Mouse (Mus musculus): Measurements from ENCODE around the gene Slc9a8. TPM values are rescaled to one million over a fixed set of nuclear protein-coding genes. Genes with fewer than 3 reads are reported as not detected.

Slc9a8 gene
- polyA plus RNA-seq, 1 experiment, result 47.7 TPM

DNA sequence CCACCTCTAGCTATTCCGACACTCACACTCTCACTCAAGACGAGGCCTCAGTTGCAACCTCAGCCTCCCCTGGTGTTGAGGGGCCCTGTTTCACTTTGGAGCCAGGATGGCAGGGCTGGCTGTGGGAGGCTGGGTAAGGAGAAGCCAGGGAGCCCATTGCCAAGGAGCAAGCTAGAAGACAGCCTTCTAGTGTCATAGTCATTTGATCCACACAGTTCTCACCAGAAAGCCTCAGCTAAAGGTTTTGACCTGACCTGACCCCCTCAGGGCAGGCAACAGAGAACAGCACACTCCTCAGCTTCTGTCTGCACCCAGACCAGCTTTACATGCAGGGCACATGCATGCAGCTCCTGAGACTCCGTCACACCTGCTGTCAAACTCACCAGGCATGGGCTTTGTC is 44.4 kb downstream of the Slc9a8 start:
- Histone ChIP-seq H3K36me3 (ENCODE audit: control insufficient read depth, insufficient read depth, low read length) (peaks cover 29% of the 10 kb centered on the region), H3K4me3 (ENCODE audit: extremely low read depth, insufficient read depth, insufficient read length) (no peak overlapping the region), H3K27ac (ENCODE audit: insufficient read depth, low read length) (no peak overlapping the region), H3K4me1 (ENCODE audit: control insufficient read depth, insufficient read depth, insufficient read length) (no peaks in the 10 kb centered on the region), H3K27me3 (ENCODE audit: control insufficient read depth, insufficient read depth, low read length) (no peaks in the 10 kb centered on the region)
- no peak for DNase-seq (ENCODE audit: low read depth in 1 of 2, low spot score in 2 of 2)
- TF ChIP-seq POLR2A (IDR thresholded peaks at IDR 0.05; ENCODE audit: low read depth, low read length) (no peak), CTCF (IDR thresholded peaks at IDR 0.05; ENCODE audit: extremely low read depth, insufficient read depth, insufficient read length, insufficient replicate concordance) (no peak)
- WGBS, result 93% methylated on average over 3 of the region's 3 CpGs

DNA sequence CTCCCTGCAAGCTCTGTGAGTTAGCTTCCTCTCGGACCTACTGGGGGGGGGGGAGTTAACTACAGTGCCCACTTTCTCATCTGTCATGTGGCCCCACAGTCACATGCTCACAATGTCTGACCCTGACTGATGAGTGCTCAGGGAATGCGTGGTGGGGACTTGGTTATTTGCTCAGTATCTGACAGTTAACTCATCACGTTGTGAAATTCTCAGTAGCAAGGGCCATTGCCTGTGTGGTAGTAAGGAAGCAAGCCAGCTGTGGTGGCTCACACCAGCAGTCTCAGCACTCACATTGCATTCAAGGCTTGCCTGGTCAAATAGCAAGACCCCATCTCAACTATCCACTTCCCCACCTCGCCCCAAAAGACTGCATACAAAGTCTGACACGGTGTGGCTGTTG is 45.7 kb downstream of the Slc9a8 start:
- TF ChIP-seq POLR2A (IDR thresholded peaks at IDR 0.05; ENCODE audit: low read depth, low read length) (no peak), CTCF (IDR thresholded peaks at IDR 0.05; ENCODE audit: extremely low read depth, insufficient read depth, insufficient read length, insufficient replicate concordance) (no peak)
- 75% methylated on average over 5 of the region's 5 CpGs for WGBS
- Histone ChIP-seq H3K27me3 (ENCODE audit: control insufficient read depth, insufficient read depth, low read length) (no peaks in the 10 kb centered on the region), H3K27ac (ENCODE audit: insufficient read depth, low read length) (no peak overlapping the region), H3K4me3 (ENCODE audit: extremely low read depth, insufficient read depth, insufficient read length) (no peak overlapping the region), H3K36me3 (ENCODE audit: control insufficient read depth, insufficient read depth, low read length) (peaks cover 37% of the 10 kb centered on the region), H3K4me1 (ENCODE audit: control insufficient read depth, insufficient read depth, insufficient read length) (no peaks in the 10 kb centered on the region)
- no peak for DNase-seq (ENCODE audit: low read depth in 1 of 2, low spot score in 2 of 2)

DNA sequence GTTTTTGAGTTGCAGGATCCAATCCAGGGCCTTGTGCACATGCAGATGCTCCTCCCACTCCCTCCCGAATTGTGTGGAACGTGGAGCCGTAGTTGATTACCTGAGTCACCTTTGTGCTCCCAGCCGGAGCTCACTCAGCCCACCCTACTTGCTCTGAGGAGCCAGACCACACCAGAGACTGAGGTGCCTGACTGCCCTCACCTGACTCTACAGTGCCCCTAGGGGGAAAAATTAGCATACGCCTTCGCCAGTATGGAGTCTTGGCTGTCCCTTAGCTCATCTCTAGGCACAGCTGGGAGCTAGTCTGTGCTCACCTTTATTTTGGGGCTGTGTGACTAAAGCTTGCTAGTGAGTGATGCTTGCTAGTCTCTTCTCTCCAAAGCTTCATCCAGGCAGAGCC is 46.9 kb downstream of the Slc9a8 start:
- no peak for TF ChIP-seq POLR2A (IDR thresholded peaks at IDR 0.05; ENCODE audit: low read depth, low read length)
- TF ChIP-seq CTCF (IDR thresholded peaks at IDR 0.05; ENCODE audit: extremely low read depth, insufficient read depth, insufficient read length, insufficient replicate concordance), result no peak
- Histone ChIP-seq H3K4me3 (ENCODE audit: extremely low read depth, insufficient read depth, insufficient read length) (no peak overlapping the region), H3K27me3 (ENCODE audit: control insufficient read depth, insufficient read depth, low read length) (no peaks in the 10 kb centered on the region), H3K4me1 (ENCODE audit: control insufficient read depth, insufficient read depth, insufficient read length) (no peaks in the 10 kb centered on the region), H3K36me3 (ENCODE audit: control insufficient read depth, insufficient read depth, low read length) (peaks cover 44% of the 10 kb centered on the region), H3K27ac (ENCODE audit: insufficient read depth, low read length) (no peak overlapping the region)
- 85% methylated on average over 6 of the region's 6 CpGs for WGBS
- no peak for DNase-seq (ENCODE audit: low read depth in 1 of 2, low spot score in 2 of 2)

DNA sequence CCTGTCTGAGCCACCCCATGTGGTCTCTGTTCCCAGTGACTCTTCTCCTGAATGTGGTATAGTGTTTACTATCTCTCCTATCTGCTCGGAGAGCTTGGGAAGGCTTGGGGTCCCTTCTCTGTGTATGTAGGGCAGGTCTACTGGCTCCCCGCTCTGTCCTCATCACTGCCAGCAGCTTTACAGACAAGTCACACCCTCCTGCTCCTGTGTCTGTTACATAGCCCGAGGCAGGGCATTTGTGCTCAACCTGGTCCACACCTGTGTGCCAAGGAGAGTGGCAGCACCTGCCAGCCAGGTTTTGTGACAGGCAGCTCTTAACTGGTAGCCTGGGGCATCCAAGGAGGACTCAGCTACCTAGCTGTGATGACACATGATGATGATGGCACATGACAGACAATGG is 49.1 kb downstream of the Slc9a8 start:
- no peak overlapping the region for H3K27ac ChIP-seq (ENCODE audit: insufficient read depth, low read length)
- TF ChIP-seq POLR2A (IDR thresholded peaks at IDR 0.05; ENCODE audit: low read depth, low read length) (no peak), CTCF (IDR thresholded peaks at IDR 0.05; ENCODE audit: extremely low read depth, insufficient read depth, insufficient read length, insufficient replicate concordance) (no peak)
- H3K4me1 ChIP-seq (ENCODE audit: control insufficient read depth, insufficient read depth, insufficient read length), result no peaks in the 10 kb centered on the region
- 90% methylated on average over 3 of the region's 3 CpGs for WGBS
- H3K36me3 ChIP-seq (ENCODE audit: control insufficient read depth, insufficient read depth, low read length), result peaks cover 53% of the 10 kb centered on the region
- DNase-seq (ENCODE audit: low read depth in 1 of 2, low spot score in 2 of 2), result no peak
- H3K4me3 ChIP-seq (ENCODE audit: extremely low read depth, insufficient read depth, insufficient read length), result no peak overlapping the region
- H3K27me3 ChIP-seq (ENCODE audit: control insufficient read depth, insufficient read depth, low read length), result no peaks in the 10 kb centered on the region

DNA sequence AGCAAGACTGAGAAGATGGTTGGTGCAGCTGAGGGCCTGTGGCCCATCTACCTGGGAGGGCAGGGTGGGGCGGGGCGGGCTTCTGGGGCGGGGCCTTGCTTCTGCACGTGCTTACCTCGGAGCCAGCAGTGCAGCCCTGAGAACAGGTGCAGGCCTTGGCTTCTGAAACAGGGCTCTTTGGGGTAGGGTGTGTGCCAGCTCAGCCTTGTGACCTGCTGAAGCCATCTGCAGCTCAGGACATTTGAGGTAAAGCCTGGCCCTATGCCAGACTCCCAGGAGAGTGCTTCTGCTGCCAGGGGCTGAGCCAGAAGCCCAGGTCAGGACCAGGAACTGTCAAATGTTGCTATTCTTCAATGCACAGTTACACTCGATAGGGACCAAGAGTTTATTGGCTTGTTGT is 50.1 kb downstream of the Slc9a8 start:
- no peaks in the 10 kb centered on the region for H3K27me3 ChIP-seq (ENCODE audit: control insufficient read depth, insufficient read depth, low read length)
- DNase-seq (ENCODE audit: low read depth in 1 of 2, low spot score in 2 of 2), result no peak
- 86% methylated on average over 6 of the region's 6 CpGs for WGBS
- TF ChIP-seq CTCF (IDR thresholded peaks at IDR 0.05; ENCODE audit: extremely low read depth, insufficient read depth, insufficient read length, insufficient replicate concordance) (no peak), POLR2A (IDR thresholded peaks at IDR 0.05; ENCODE audit: low read depth, low read length) (no peak)
- no peak overlapping the region for H3K27ac ChIP-seq (ENCODE audit: insufficient read depth, low read length)
- peaks cover 47% of the 10 kb centered on the region for H3K36me3 ChIP-seq (ENCODE audit: control insufficient read depth, insufficient read depth, low read length)
- H3K4me1 ChIP-seq (ENCODE audit: control insufficient read depth, insufficient read depth, insufficient read length), result no peaks in the 10 kb centered on the region; the same call in 1 of the 2 replicates
- H3K4me3 ChIP-seq (ENCODE audit: extremely low read depth, insufficient read depth, insufficient read length), result no peak overlapping the region

DNA sequence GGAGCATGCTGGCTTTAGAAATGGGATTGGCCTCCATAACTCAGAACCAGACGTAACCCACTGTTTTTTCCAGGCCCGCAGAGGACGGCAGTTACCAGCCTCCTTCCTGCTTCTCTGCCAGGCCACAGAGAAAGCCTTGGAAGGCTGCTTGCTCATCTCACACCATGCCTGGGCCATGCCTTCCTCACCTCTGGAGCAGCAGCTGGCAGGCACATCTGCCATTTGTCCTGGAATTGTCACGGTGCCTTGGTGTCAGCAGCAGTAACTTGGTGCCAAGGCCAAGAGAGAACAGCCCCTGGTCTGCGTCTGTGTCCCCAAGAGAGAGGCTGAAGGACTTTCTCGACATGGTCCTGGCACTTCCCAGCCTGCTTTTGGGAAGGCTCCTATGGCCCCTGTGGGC is 52.7 kb downstream of the Slc9a8 start:
- TF ChIP-seq CTCF (IDR thresholded peaks at IDR 0.05; ENCODE audit: extremely low read depth, insufficient read depth, insufficient read length, insufficient replicate concordance), result no peak
- TF ChIP-seq POLR2A (IDR thresholded peaks at IDR 0.05; ENCODE audit: low read depth, low read length), result no peak
- no peak overlapping the region for H3K27ac ChIP-seq (ENCODE audit: insufficient read depth, low read length)
- H3K4me3 ChIP-seq (ENCODE audit: extremely low read depth, insufficient read depth, insufficient read length), result no peak overlapping the region
- peaks cover 4% of the 10 kb centered on the region; the same call in 1 of the 2 replicates for H3K4me1 ChIP-seq (ENCODE audit: control insufficient read depth, insufficient read depth, insufficient read length)
- peaks cover 34% of the 10 kb centered on the region for H3K36me3 ChIP-seq (ENCODE audit: control insufficient read depth, insufficient read depth, low read length)
- DNase-seq (ENCODE audit: low read depth in 1 of 2, low spot score in 2 of 2), result no peak
- 97% methylated on average over 6 of the region's 6 CpGs for WGBS
- no peaks in the 10 kb centered on the region for H3K27me3 ChIP-seq (ENCODE audit: control insufficient read depth, insufficient read depth, low read length)

DNA sequence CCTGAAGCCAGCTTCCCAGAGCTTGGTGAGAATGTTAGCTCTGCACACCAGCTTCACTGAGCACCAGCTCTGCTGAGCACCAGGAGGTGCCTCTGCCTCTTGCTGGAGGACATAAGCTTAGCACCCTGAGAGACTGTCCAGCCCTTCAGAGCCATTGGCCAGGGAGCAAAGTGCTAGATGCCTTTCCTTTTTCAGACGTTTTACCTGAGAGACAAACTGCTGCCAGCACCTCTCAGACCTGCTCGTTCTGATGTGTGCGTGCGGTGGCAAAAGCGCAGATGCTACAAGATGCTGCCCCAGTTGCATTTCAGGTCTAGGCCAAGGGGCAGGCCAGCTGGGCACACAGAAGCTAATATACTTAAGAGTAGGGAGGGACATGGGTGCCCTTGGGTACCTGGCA is 54.1 kb downstream of the Slc9a8 start:
- WGBS, result 88% methylated on average over 5 of the region's 5 CpGs
- TF ChIP-seq POLR2A (IDR thresholded peaks at IDR 0.05; ENCODE audit: low read depth, low read length) (no peak), CTCF (IDR thresholded peaks at IDR 0.05; ENCODE audit: extremely low read depth, insufficient read depth, insufficient read length, insufficient replicate concordance) (no peak)
- Histone ChIP-seq H3K4me3 (ENCODE audit: extremely low read depth, insufficient read depth, insufficient read length) (no peak overlapping the region), H3K4me1 (ENCODE audit: control insufficient read depth, insufficient read depth, insufficient read length) (peaks cover 4% of the 10 kb centered on the region; the same call in 1 of the 2 replicates), H3K36me3 (ENCODE audit: control insufficient read depth, insufficient read depth, low read length) (peaks cover 29% of the 10 kb centered on the region), H3K27me3 (ENCODE audit: control insufficient read depth, insufficient read depth, low read length) (no peaks in the 10 kb centered on the region), H3K27ac (ENCODE audit: insufficient read depth, low read length) (no peak overlapping the region)
- no peak for DNase-seq (ENCODE audit: low read depth in 1 of 2, low spot score in 2 of 2)

Measured in spleen, adult 2 months (tissue).